Mouse (Mus musculus) G1E-ER4 (cell line): Measurements from ENCODE around the gene Sox11. TPM values are rescaled to one million over a fixed set of nuclear protein-coding genes. Genes with fewer than 3 reads are reported as not detected.

ENCODE experiments used
- GATA1 ChIP-seq: IDR thresholded peaks from one replicate; pipeline ENCODE4 v1.8.0; 2012; ENCODE audit warnings: low read length, inconsistent platforms
- polyA plus RNA-seq: library from polyadenylated mRNA; stranded (reverse); fragments of >175 nt; gene quantifications from 2 replicates; pipeline ENCODE4 v1.2.3, GENCODE M21; 2012

Gene Sox11
- polyA plus RNA-seq, result not detected in 2 replicates

GRCm38 (mm10) chr12:27341871-27342690, at the start of gene Sox11:
TSS of gene Sox11 (minus strand) at chr12:27342574.
- no peak for TF ChIP-seq GATA1

- TF ChIP-seq GATA1, result no peak
Observed at GRCm38 (mm10) chr12:27391652-27392305, 49.4 kb upstream of the Sox11 start.

- TF ChIP-seq GATA1, result no peak
Observed at GRCm38 (mm10) chr12:27390439-27390838, 48.1 kb upstream of the Sox11 start.

GRCm38 (mm10) chr12:27389429-27389828, 47.1 kb upstream of the Sox11 start:
- no peak for TF ChIP-seq GATA1

GRCm38 (mm10) chr12:27372505-27372904, 30.1 kb upstream of the Sox11 start:
- no peak for TF ChIP-seq GATA1

GRCm38 (mm10) chr12:27370756-27371155, 28.4 kb upstream of the Sox11 start:
- no peak for TF ChIP-seq GATA1

GRCm38 (mm10) chr12:27367476-27367875, 25.1 kb upstream of the Sox11 start:
- TF ChIP-seq GATA1, result no peak

- no peak for TF ChIP-seq GATA1
Observed at GRCm38 (mm10) chr12:27363840-27364640, 21.7 kb upstream of the Sox11 start.

GRCm38 (mm10) chr12:27357076-27357637, 14.8 kb upstream of the Sox11 start:
- no peak for TF ChIP-seq GATA1

GRCm38 (mm10) chr12:27356571-27356970, 14.2 kb upstream of the Sox11 start:
- TF ChIP-seq GATA1, result no peak

GRCm38 (mm10) chr12:27343606-27344410, 1.4 kb upstream of the Sox11 start:
- TF ChIP-seq GATA1, result no peak

- no peak for TF ChIP-seq GATA1
Observed at GRCm38 (mm10) chr12:27342691-27343605, 574 bp upstream of the Sox11 start.

GRCm38 (mm10) chr12:27341130-27341870, 1.1 kb downstream of the Sox11 start:
- no peak for TF ChIP-seq GATA1
